ENCODE assay signal across 13 mouse cellular contexts in genomic region chr4:82120796-82121195, GRCm38 (mm10).
"Had no signal": no experiment of that assay in that cellular context is flagged by ENCODE, and none has a peak within 500 bp of the region (broad histone marks: within the 10 kb centered on the region; RNA-seq: fewer than 3 reads in every experiment).

No protein-coding gene starts in this region.

- H3K9me3 ChIP-seq: liver, embryonic 13.5 days; megakaryocyte, embryonic 14.5 days; midbrain, embryonic 10.5 days; neural tube, embryonic 12.5 days; neural tube, embryonic 15.5 days had no signal

- H3K36me3 ChIP-seq: liver, embryonic 13.5 days; midbrain, embryonic 10.5 days; neural tube, embryonic 12.5 days; neural tube, embryonic 15.5 days had no signal

- H3K27me3 ChIP-seq: liver, embryonic 13.5 days; megakaryocyte, embryonic 14.5 days; neural tube, embryonic 12.5 days; neural tube, embryonic 15.5 days had no signal

- H3K9ac ChIP-seq: liver, embryonic 13.5 days; neural tube, embryonic 12.5 days; neural tube, embryonic 15.5 days had no signal

- DNase-seq: kidney, adult 8-10 months; kidney, postnatal 4 days; layer of hippocampus, adult 9-11 months; liver, embryonic 13.5 days; lung, adult 2 months; midbrain, embryonic 14.5 days; thymus, adult 18-20 months; thymus, postnatal 36 days had no signal

- H3K4me3 ChIP-seq: layer of hippocampus, adult 2 months; liver, embryonic 13.5 days; megakaryocyte, embryonic 14.5 days; midbrain, embryonic 10.5 days; neural tube, embryonic 12.5 days; neural tube, embryonic 15.5 days had no signal

- H3K27ac ChIP-seq: layer of hippocampus, adult 2 months; liver, embryonic 13.5 days; midbrain, embryonic 10.5 days; neural tube, embryonic 12.5 days; neural tube, embryonic 15.5 days had no signal

- H3K4me2 ChIP-seq: liver, embryonic 13.5 days; neural tube, embryonic 12.5 days; neural tube, embryonic 15.5 days had no signal

- H3K4me1 ChIP-seq: liver, embryonic 13.5 days; megakaryocyte, embryonic 14.5 days; midbrain, embryonic 10.5 days; neural tube, embryonic 12.5 days; neural tube, embryonic 15.5 days had no signal
